Mouse (Mus musculus) right cerebral cortex, postnatal 4 days (tissue): ENCODE measurements around the gene Sdhb.

Experiments used
- DNase-seq: peaks from one replicate; pipeline ENCODE4 v3.0.0-alpha.2; 2022

Sdhb gene

GRCm38 (mm10) chr4:140949052-140949451 is 12.0 kb upstream of the Sdhb start:
- no peak for DNase-seq

DNA sequence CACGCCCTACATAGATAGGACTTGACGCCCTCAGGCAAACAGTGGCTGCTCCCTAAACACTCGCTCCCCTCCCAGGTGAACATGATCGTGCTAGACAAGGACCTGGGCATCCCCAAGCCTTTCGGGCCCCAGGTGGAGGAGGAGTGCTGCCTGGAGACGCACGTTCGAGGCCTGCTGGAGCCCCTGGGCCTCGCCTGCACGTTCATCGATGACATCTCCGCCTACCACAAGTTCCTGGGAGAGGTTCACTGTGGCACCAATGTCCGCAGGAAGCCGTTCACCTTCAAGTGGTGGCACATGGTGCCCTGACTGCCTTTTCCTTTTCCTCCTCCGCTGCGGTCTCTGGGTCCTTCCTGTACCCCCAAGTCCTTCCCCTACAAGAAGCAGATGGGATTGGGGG is 11.4 kb upstream of the Sdhb start:
- DNase-seq = no peak

DNA sequence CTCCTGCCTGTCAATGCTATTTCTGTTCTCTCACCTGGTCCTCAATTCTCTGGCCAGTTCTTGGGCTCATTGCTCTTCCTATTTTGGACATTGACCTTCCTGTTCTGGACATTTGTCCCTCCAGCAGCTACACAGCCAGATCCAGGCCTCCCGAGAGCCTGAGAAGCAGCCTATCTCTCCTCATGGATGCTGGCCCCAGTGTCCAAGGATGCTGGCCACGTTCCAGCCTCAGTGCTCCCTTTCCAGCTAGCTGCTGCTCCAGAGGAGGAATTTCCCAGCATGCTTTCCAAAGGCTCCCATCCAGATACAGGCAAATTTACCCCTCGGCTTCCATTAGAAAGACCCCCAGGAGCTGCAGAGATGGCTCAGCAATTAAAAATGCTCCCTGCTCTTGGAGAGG is 10.4 kb upstream of the Sdhb start:
- DNase-seq = peak; percentile 49

- no peak for DNase-seq
Observed at GRCm38 (mm10) chr4:140951861-140952641, 9.0 kb upstream of the Sdhb start.

- DNase-seq = no peak
Observed at GRCm38 (mm10) chr4:140957131-140957702, 3.8 kb upstream of the Sdhb start.

DNA sequence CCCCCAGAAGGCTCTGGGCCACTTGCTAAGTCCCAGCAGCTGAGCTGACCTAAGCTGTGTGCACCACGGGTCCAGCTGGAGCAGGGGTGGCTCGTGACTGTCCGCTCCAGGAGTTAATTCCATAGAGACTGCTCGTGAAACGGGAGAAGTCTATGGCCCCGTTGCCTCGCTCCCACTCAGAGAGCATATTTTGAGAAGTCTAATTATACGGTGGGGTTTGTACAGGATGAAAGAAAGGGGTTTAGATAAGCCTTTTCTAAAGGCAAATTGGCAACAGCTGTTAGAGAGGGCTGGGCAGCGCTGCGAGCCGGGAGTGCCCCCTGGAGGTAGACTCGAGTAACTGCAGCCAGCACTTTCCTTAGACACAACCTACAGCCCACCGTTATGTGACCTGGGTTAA is 3.3 kb upstream of the Sdhb start:
- DNase-seq = peak; percentile 78

GRCm38 (mm10) chr4:140958319-140958718 is 2.7 kb upstream of the Sdhb start:
- DNase-seq = no peak

GRCm38 (mm10) chr4:140959128-140959679 is 1.8 kb upstream of the Sdhb start:
- DNase-seq = no peak

DNA sequence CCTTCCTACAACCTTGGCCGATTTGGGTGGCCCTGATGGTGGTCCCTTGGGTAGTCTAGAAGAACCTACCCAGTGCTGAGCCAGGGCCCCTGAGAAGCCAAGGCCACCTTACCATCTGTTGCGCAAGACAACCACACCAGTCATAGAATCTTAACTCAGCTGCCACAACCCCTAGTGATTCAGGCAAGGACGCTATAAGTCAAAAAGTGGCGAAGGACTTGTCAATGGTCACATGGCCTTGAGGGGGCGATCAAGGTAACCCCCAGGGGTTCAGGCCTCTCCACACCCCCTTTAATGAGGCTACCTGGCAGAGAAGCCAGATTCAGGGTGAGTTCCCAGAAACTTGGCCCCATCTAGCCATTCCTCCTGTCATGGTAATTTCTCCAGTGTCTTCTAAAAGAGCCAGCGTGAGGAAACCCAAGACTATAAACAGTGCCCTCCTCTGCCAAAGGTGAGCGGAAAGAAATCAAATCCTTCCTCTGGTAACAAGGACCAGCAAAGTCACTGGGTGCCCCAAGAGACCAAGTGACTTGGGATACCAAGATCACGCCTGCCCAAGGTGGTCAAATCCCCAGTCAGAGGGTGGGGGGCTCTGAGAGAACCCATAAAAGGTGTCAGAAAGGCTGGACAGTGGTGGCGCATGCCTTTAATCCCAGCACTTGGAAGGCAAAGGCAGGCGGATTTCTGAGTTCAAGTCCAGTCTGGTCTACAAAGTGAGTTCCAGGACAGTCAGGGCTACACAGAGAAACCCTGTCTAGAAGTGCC is 1.1 kb upstream of the Sdhb start:
- no peak for DNase-seq

DNA sequence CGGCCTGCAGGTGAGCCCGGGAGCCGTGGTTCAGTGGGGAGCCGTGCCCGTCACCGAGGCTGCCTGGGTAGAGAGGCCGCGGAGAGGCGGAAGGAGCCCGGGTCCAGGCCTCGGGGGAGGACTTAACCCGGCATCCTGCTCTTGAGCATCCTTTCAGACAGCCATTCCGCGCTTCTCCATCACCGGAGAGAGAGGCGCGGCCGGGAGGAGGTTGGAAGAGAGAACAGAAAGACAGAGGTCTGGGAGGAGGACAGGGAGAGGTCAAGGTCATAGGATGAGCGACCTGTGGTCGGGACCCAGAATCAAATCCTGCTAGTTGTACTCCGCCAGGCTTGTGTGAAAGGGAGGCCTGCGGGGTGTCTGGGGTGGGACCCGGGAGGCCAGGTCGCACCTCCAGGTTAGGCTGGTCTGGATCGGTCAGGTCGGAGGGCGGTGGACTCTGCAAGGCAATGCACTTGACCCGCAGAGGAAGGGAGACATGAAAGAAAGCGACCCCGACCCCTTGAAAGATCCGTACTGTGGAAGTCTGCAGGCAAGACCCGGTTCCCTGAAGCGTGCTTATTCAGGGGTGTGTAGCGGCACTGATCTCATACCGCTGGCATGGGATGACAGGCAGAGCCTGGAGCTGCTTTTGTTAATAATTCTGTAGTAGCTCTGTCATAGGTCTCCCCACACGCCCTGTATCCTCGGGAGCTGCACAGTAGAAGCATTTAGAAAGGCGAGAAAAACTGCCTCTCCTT is 634 bp downstream of the Sdhb start:
- DNase-seq = no peak

- no peak for DNase-seq
Observed at GRCm38 (mm10) chr4:140962207-140962909, 1.4 kb downstream of the Sdhb start.

DNA sequence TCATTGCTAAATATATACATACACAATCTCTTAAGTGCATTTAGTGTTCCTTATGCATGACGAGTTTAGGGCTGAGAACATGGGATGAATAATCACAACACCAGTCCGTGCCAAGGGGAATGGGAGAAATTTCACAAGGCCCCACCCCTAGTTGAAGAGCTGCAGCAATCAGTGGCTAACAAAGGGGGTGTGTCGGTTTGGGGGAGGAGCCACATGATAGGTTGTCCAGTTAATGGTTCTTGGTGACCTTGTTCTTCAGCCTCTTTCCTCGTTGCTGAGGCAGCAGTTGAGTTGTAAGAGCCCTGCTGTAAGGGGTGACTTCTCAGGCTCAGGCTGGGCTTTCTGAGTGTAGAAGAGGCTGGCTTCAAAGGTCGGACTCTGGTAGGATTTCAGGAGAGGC is 1.9 kb downstream of the Sdhb start:
- no peak for DNase-seq

DNA sequence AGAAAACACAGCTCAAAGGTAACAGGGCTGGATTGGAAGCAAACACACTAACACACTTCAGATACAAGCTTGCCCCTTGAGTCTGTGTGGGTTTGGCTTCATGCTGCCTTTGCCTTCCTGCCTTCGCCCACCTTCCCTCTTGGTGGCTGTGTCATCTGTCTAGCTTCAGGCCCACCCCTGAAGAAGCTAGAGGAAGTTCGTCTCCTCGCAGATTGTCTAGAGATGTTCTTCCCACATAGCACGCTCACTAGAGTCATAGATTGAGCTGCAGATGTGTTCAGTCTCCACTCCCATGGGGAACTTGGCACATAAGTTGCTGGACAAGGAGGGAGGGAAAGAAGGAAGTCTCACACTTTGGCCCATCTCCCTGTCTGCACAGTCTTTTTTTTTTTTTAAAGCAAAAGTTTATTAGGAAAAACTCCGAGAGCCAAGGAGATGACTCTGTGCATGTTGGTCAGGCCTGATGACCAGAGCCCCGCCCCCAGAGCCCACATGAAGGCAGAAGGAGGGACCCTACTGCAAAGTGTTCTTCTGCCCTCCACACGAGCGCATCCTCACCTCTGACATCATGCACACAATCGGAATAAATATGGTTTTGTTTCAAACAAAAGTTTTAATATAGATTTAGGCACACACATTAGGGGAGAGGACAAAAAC is 3.1 kb downstream of the Sdhb start:
- no peak for DNase-seq

DNA sequence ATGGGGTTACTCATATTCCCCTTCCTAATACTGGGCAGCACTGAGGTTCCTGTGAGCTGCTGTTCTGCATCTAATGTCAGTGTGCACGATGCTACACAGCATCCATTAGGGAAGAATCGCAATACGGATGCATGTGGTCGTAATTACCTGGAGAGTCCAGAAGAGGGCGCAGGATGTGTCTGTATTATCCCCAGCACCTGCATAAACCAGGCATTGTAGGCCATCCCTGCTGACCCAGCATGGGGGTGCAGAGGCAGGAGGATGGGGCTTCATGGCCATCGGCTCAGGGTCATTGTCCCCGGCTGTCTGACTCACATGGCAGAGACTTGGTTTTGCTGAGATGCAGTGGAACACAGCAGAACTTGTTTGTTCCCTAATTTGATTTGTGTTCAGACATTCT is 3.6 kb downstream of the Sdhb start:
- DNase-seq = peak; percentile 66

DNA sequence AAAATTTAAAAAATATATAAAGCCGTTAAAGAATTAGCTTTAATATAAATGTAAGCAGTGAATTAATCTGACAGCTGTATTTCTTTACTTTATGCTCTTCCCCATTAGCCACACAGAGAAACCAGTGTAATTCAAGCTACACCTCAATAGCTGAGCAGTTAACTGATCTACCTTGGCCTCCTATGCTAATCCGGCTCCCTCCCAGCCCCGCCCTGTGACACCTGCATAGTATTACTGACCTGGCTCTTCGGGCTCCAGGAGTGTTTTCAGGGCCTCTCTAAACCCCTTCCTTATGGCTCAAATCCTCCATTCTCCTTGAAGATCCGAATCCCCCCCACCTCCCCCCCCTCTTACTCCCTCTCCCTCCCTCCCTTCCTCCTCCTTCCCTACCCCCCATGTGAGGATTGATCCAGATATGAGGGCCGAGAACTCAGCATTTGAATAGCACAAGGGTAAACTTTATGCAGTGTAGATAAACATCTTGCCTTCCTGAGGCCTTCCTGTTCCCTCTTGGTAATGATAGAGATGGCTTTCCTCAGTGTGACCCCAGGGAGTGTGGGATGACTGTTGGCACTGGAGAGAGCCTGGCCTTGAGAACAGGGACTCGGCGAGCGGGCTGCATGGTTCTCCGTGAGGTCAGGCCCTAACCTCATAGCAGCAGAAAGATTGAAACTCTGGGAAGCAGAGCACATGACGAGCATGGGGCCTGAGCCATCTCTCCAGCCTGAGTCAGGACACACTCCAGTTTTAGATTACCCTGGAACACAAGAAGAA is 6.6 kb downstream of the Sdhb start:
- DNase-seq = no peak

DNA sequence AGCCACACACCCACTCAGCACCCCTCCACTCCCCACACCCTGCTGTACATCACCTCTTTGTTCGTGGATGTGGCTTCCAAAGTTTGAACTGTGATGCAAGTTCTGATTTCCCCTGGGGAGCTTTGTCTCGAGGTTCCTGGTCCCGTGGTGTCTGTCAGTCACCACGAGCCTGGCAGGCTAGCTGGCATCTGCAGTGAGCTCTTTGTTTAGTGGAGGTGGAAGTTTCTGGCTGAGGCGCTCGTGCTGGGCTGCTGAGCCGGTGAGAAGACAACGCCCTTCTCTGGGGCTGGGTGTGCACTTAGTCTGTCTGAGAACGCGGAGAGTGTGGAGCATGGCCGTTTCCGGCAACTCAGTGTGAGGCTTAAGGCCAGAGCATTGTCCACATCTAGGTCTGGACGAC is 10.7 kb downstream of the Sdhb start:
- DNase-seq = no peak

GRCm38 (mm10) chr4:140974408-140974807 is 13.4 kb downstream of the Sdhb start:
- no peak for DNase-seq

DNA sequence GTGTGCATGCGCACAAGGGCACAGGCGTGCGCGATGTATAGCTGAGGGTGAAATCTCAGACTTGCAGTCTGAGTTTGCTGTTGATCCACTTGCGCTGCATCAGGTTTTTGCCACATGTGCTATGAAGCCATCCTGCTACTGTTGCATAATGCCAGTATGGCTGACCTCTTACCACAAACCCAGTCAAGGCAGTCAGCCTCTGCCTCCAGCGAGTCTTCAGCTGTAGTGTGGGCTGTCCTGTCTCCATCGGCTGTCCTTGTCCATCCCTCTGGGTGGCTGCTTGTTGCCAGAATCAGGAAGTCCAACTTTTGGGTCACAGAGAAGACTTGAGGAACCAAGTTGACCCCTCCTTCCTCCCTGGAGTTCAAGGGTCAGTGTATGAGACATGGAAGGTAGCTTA is 14.4 kb downstream of the Sdhb start:
- DNase-seq = no peak

GRCm38 (mm10) chr4:140977278-140977677 is 16.3 kb downstream of the Sdhb start:
- no peak for DNase-seq

DNA sequence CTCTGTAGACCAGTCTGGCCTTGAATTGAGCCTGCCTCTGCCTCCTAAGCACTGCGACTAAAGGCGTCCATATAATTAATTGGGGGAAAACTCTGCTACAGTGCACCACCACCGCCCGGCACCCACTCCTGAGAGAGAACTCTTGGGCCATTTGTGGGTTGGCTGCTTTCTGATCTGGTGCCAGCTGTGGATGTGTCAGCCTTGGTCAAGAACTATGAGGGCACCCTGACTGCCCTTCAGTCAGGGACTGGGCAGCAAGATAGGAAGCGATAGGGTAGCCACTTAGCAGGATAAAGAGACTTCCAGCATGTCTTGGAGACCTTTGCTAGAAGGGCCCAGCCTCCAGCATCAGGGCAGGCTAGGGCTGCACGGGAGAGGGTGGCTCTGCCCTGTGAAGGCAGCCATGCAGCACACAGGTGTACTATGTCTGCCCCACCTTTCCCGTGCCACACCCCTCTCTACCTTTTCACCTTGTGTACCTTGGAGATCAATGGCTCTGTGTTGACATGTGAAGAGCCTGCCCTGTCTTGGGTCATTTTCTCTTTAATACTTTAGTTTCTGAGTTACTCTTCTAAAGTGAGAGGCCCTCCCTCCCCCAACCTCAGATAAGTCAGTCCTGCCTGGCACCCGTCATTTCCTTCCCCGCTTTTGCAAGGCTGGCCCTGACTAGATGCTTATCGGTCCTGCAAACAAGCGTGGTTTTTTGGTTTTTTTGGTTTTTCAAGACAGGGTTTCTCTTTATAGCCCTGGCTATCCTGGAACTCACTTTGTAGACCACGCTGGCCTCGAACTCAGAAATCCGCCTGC is 17.1 kb downstream of the Sdhb start:
- no peak for DNase-seq
